Mouse (Mus musculus): ENCODE measurements around the gene Trim32.

DNA sequence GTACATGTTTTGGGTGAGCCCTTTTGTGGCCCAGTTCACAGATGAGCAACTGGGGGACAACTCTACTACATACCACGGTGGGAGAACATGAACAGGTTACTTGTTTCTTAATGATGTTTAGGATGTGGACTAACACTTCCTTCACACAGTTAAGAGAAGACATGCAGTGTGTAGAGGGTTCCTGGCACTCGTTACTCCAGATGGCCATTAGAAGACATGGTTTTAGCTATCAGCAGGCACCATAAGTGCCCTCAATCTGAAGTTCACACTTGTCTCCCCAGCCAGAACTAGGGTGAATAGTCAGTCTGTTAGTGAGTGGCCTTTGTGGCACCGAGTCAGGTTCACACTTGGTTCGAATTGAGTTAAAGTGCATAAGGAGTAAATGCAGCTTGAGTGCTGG lies 3.3 kb downstream of the Trim32 start:
- TF ChIP-seq POLR2A (IDR thresholded peaks at IDR 0.05; ENCODE audit: insufficient read depth, low read length): no peak
- no peak for TF ChIP-seq CTCF (IDR thresholded peaks at IDR 0.05; ENCODE audit: low read depth, low read length)
